Mouse (Mus musculus) olfactory bulb, adult 2 months (tissue): ENCODE measurements around the gene Ttl.

ENCODE experiments used
- CTCF ChIP-seq: fragments of 200-500 bp; IDR thresholded peaks from 2 replicates; pipeline ENCODE4 v1.5.1; 2012; ENCODE audit warnings: low read depth, mild to moderate bottlenecking, low read length, moderate library complexity; ENCODE audit not compliant: insufficient read depth
- POLR2A ChIP-seq: fragments of 200-500 bp; IDR thresholded peaks from 2 replicates; pipeline ENCODE4 v1.6.1; 2012; ENCODE audit warnings: mild to moderate bottlenecking, low read depth, low read length, moderate library complexity; ENCODE audit not compliant: insufficient read depth

DNA sequence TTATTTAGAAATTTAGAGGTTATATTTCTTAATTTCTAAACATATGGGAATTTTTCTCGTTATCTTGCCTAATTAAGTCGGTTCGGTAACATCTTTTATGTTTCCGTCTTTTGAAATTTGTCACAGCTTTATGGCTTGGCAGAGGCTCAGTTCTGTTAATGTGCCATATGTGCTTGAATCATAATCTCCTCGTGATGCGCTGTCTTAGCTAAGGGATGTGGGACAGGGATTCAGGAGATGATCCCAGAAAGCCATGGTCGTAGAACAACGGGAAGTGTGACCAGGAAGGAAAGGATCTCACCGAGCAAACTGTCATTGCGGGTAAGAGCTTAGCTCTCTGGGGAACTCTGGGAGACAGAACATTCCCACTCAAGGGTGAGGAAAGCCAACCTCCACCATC lies 74.2 kb downstream of the Ttl start:
- TF ChIP-seq CTCF (no peak), POLR2A (no peak)
